Mouse (Mus musculus): ENCODE results near the gene Pld3. TPM values are rescaled to one million over a fixed set of nuclear protein-coding genes. Genes with fewer than 3 reads are reported as not detected.

The Pld3 gene
- polyA plus RNA-seq, 1 experiment from 2014 or later: 59.5 TPM

DNA sequence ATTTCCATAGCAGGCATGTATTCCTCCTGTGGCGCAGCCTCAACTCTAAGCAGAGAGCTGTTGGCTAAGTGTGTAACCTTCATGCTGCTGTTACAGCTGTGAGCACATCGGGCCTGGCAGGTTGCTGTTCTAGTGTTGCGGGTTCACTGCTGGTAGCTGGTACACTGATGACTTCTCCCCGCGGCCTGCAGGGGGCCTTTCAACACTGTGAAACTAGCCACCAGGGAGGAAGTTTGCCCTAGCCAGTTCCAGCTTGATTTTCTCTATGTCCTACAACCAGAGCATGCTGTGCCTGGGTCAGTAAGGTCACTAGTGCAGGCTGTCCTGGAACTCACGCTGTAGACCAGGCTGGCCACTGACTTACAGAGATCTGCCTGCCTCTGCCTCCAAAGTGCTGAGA, 23.9 kb upstream of the Pld3 start:
- H3K9ac ChIP-seq (ENCODE audit: low read depth, low read length): no peak overlapping the region
- ATAC-seq (replicated peaks; ENCODE audit: insufficient number of reproducible peaks, low FRiP score, low TSS enrichment): no peak
- no peaks in the 10 kb centered on the region for H3K4me1 ChIP-seq (ENCODE audit: control insufficient read depth, insufficient read depth, low read length)
- H3K27me3 ChIP-seq (ENCODE audit: control insufficient read depth, insufficient read depth, low read length): no peaks in the 10 kb centered on the region
- no peak overlapping the region for H3K4me3 ChIP-seq (ENCODE audit: low read depth, low read length)
- H3K36me3 ChIP-seq (ENCODE audit: control insufficient read depth, insufficient read depth, low read length): peaks cover 27% of the 10 kb centered on the region
- WGBS (ENCODE audit: insufficient replicate concordance): 65% methylated on average over 6 of the region's 6 CpGs
- no peak overlapping the region for H3K27ac ChIP-seq (ENCODE audit: low read depth, low read length)
- no peak overlapping the region for H3K4me2 ChIP-seq
- no peaks in the 10 kb centered on the region for H3K9me3 ChIP-seq (replicated peaks; ENCODE audit: control insufficient read depth, low read length)

DNA sequence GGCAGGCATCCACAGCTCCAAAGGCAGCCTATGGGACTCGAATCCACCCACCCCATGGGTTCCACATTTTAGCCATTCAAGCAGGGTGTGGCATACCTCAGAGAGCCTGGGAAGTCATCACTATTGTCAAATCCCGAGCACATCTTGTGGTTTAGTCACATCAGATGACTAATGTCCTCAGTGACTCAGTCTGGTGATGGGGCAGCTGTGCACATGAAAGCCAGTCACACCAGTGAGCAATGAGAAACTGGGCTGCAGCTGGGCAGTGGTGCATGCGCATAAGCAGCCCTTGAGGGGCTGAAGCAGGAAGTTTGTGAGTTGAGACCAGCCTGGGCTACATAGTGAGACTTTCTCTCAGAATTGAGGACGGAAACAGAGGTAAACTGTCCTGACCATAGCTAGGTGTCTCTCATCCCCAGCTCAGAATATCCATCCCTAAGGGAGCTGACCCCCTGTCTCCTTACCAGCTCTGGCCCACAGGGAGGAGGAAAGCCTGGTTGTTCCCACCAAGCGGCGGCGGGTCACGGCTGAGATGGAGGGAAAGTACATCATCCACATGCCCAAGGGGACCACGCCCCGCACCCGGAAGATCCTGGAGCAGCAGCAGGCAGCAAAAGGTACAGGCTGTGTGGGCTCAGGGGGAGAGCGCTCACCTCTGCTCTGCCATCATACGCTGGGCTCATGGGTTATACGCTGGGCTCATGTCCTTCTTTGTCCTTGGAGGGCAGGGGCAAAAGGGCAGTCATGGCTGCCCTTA, 21.3 kb upstream of the Pld3 start:
- WGBS (ENCODE audit: insufficient replicate concordance): 90% methylated on average over 14 of the region's 14 CpGs
- H3K36me3 ChIP-seq (ENCODE audit: control insufficient read depth, insufficient read depth, low read length): peaks cover 30% of the 10 kb centered on the region

DNA sequence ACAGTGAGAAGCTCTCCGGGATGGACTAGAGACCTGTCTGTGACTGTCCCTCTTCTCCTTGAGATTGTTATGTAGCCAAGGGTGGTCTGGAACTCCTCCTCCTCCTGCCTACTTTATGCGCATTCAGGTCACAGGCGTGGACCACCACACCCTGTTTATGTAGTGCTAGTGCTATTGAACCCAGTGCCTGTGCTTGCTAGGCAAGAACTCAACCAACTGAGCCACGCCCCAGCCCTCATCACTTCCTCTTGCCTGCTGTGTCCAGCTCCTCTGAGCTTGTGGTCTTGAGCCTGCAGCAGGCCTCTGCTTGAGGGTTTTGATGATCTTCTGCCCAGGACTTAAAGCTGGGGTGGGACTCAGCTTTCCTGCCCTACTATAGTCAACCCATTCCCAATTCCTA, 19.1 kb upstream of the Pld3 start:
- Histone ChIP-seq H3K27ac (ENCODE audit: low read depth, low read length) (no peak overlapping the region), H3K4me1 (ENCODE audit: control insufficient read depth, insufficient read depth, low read length) (no peaks in the 10 kb centered on the region), H3K36me3 (ENCODE audit: control insufficient read depth, insufficient read depth, low read length) (peaks cover 36% of the 10 kb centered on the region), H3K4me3 (ENCODE audit: low read depth, low read length) (no peak overlapping the region), H3K9ac (ENCODE audit: low read depth, low read length) (no peak overlapping the region), H3K4me2 (no peak overlapping the region), H3K9me3 (replicated peaks; ENCODE audit: control insufficient read depth, low read length) (no peaks in the 10 kb centered on the region), H3K27me3 (ENCODE audit: control insufficient read depth, insufficient read depth, low read length) (no peaks in the 10 kb centered on the region)
- ATAC-seq (replicated peaks; ENCODE audit: insufficient number of reproducible peaks, low FRiP score, low TSS enrichment): no peak
- 95% methylated on average over 4 of the region's 4 CpGs for WGBS (ENCODE audit: insufficient replicate concordance)

More for the DNA sequence above, 21.3 kb upstream of the Pld3 start:
- Histone ChIP-seq H3K4me3 (ENCODE audit: low read depth, low read length) (no peak overlapping the region), H3K27ac (ENCODE audit: low read depth, low read length) (no peak overlapping the region), H3K27me3 (ENCODE audit: control insufficient read depth, insufficient read depth, low read length) (no peaks in the 10 kb centered on the region), H3K9ac (ENCODE audit: low read depth, low read length) (no peak overlapping the region), H3K4me1 (ENCODE audit: control insufficient read depth, insufficient read depth, low read length) (no peaks in the 10 kb centered on the region), H3K4me2 (no peak overlapping the region), H3K9me3 (replicated peaks; ENCODE audit: control insufficient read depth, low read length) (no peaks in the 10 kb centered on the region)
- 0 out of 2 replicates have a peak, but pooled peaks have one; percentile 14 for ATAC-seq (replicated peaks; ENCODE audit: insufficient number of reproducible peaks, low FRiP score, low TSS enrichment)

DNA sequence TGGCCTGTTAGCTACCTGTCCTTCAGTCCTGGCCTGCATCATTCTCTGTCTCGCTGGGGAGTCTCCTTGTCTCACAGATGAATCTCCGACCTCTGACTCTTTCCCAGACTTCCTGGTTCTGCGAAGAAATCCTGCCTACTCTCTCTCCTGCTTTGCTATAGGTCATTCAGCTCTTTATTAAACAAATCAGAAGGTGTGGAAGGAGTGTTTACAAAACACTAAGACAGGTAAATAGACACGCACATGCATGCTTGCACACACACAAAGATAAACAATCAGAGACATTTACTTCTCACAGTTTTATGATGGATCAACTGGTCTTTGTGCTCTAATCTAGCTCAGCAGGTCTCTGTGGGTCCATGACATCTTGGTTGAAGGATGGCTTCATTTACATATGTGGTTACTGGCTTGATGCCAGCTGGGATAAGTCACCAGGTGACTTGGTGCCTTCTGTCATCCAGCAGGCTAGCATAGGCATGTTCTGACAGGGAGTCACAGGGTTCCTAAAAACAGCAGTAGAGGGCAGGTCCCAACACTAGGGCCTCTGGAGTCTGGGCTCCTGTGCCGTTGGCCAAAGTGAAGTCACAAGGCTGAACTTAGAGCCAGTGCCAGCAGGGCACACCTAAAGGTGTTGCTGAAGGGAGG, 16.7 kb upstream of the Pld3 start:
- H3K4me1 ChIP-seq (ENCODE audit: control insufficient read depth, insufficient read depth, low read length): no peaks in the 10 kb centered on the region
- no peak overlapping the region for H3K4me2 ChIP-seq
- H3K9me3 ChIP-seq (replicated peaks; ENCODE audit: control insufficient read depth, low read length): no peaks in the 10 kb centered on the region
- 87% methylated on average over 5 of the region's 5 CpGs for WGBS (ENCODE audit: insufficient replicate concordance)
- ATAC-seq (replicated peaks; ENCODE audit: insufficient number of reproducible peaks, low FRiP score, low TSS enrichment): no peak
- peaks cover 37% of the 10 kb centered on the region for H3K36me3 ChIP-seq (ENCODE audit: control insufficient read depth, insufficient read depth, low read length)
- H3K27ac ChIP-seq (ENCODE audit: low read depth, low read length): no peak overlapping the region
- H3K4me3 ChIP-seq (ENCODE audit: low read depth, low read length): no peak overlapping the region
- no peak overlapping the region for H3K9ac ChIP-seq (ENCODE audit: low read depth, low read length)
- no peaks in the 10 kb centered on the region for H3K27me3 ChIP-seq (ENCODE audit: control insufficient read depth, insufficient read depth, low read length)

DNA sequence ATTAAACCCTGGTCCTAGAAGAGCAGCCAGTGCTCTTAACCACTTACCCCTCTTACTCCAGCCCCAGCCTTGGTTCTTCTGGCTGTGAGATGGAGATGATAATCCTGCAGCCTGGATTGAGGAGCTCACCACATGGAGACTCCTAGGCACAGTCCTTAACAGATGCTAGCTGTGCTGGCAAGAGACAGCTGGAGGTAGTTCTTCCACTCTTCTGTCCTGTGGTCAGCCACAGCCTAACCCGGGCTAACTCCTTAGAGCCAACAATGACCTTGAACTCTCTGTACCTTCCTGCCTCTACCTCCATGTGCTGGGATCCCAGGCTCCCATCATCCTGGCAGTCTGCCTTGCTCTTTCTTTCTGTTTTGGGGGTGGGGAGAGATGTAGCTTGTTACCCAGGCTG, 8.0 kb upstream of the Pld3 start:
- H3K27ac ChIP-seq (ENCODE audit: low read depth, low read length): no peak overlapping the region
- no peak overlapping the region for H3K4me2 ChIP-seq
- H3K36me3 ChIP-seq (ENCODE audit: control insufficient read depth, insufficient read depth, low read length): peaks cover 21% of the 10 kb centered on the region
- 88% methylated on average over 1 of the region's 1 CpGs for WGBS (ENCODE audit: insufficient replicate concordance)
- no peaks in the 10 kb centered on the region for H3K9me3 ChIP-seq (replicated peaks; ENCODE audit: control insufficient read depth, low read length)
- H3K4me1 ChIP-seq (ENCODE audit: control insufficient read depth, insufficient read depth, low read length): peaks cover 8% of the 10 kb centered on the region
- H3K4me3 ChIP-seq (ENCODE audit: low read depth, low read length): no peak overlapping the region
- H3K9ac ChIP-seq (ENCODE audit: low read depth, low read length): no peak overlapping the region
- ATAC-seq (replicated peaks; ENCODE audit: insufficient number of reproducible peaks, low FRiP score, low TSS enrichment): no peak
- no peaks in the 10 kb centered on the region for H3K27me3 ChIP-seq (ENCODE audit: control insufficient read depth, insufficient read depth, low read length)

DNA sequence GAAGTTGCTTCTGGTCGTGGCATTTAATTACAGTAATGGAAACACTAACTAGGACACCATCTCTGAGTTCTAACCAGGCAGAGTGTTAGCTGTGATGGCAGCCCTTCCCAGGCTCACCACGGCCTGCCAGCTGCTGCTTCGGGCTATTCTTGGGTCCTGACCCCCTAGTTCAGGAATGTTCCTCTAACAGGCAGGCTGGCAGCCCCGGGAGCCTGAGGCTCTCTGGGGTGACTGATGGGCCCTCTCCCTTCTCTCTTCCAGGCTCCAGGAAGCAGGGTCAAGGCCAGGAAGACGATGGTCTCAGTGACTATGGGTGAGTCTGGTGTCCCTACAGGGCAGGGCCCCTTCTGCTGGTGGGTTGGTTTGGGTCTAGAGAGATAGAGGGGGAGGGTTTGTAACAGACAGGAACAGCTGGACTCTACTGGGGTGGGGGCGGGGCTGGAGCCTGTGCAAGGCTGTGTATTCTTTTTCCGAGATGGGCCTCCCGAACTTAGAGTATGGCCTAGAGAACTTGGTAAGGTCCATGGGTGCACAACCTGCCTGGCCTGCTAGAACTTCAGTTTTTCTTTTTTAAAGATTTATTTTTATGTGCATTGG, 7.4 kb upstream of the Pld3 start:
- WGBS (ENCODE audit: insufficient replicate concordance): 46% methylated on average over 8 of the region's 8 CpGs
- H3K36me3 ChIP-seq (ENCODE audit: control insufficient read depth, insufficient read depth, low read length): peaks cover 18% of the 10 kb centered on the region
- peak; percentile 39; the same call in 1 of the 2 replicates for ATAC-seq (replicated peaks; ENCODE audit: insufficient number of reproducible peaks, low FRiP score, low TSS enrichment)

DNA sequence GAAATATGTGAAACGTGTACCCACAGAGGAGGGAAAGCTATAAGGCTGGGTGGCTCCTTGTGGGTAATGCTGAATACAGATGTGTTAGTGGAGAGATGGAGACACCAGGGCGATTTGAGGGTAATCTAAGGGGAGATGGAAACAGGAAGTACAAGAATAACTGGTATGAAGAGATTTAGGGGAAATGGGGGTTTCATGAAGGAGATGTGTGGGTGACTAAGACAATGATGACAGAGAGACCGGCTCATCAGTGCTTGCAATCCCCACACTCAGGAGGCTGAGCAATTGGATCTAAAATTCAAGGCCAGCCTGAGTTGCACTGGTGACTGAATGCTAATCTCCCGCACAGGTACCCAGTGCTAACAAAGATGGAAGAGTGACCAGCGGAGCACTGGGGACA, 948 bp downstream of the Pld3 start:
- Histone ChIP-seq H3K4me3 (ENCODE audit: low read depth, low read length) (peak overlapping the region; percentile 77), H3K4me2 (peak overlapping the region; percentile 75), H3K36me3 (ENCODE audit: control insufficient read depth, insufficient read depth, low read length) (no peaks in the 10 kb centered on the region), H3K9ac (ENCODE audit: low read depth, low read length) (peak overlapping the region; percentile 67; the same call in 1 of the 2 replicates), H3K9me3 (replicated peaks; ENCODE audit: control insufficient read depth, low read length) (no peaks in the 10 kb centered on the region), H3K4me1 (ENCODE audit: control insufficient read depth, insufficient read depth, low read length) (peaks cover 7% of the 10 kb centered on the region), H3K27ac (ENCODE audit: low read depth, low read length) (0 out of 2 replicates have a peak overlapping the region, but pooled peaks have one; percentile 10), H3K27me3 (ENCODE audit: control insufficient read depth, insufficient read depth, low read length) (no peaks in the 10 kb centered on the region)
- no peak for ATAC-seq (replicated peaks; ENCODE audit: insufficient number of reproducible peaks, low FRiP score, low TSS enrichment)
- WGBS (ENCODE audit: insufficient replicate concordance): 51% methylated on average over 5 of the region's 5 CpGs

More for the DNA sequence above, 7.4 kb upstream of the Pld3 start:
- Histone ChIP-seq H3K4me2 (peak overlapping the region; percentile 37), H3K9ac (ENCODE audit: low read depth, low read length) (peak overlapping the region; percentile 46; the same call in 1 of the 2 replicates), H3K4me3 (ENCODE audit: low read depth, low read length) (peak overlapping the region; percentile 14), H3K27me3 (ENCODE audit: control insufficient read depth, insufficient read depth, low read length) (no peaks in the 10 kb centered on the region), H3K9me3 (replicated peaks; ENCODE audit: control insufficient read depth, low read length) (no peaks in the 10 kb centered on the region), H3K27ac (ENCODE audit: low read depth, low read length) (peak overlapping the region; percentile 65), H3K4me1 (ENCODE audit: control insufficient read depth, insufficient read depth, low read length) (peaks cover 8% of the 10 kb centered on the region)

DNA sequence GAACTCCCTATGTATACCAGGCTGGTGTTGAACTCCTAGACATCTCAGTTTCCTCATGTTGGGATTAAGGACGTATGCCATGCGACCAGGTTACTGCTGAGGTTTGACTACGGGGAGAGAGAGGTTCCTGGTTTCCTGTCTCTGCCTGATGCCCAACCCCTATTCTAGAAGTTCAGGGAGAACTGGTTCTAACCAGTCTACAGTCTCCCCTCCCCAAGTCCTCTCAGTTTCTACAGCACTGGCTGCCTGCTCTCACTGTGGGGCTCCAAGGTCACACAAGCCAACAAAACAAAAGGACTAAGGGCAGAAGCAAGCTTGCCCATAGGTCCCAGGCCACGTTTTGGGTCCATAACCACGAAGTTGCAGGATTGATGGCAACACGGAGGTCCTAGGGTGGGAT, 3.4 kb downstream of the Pld3 start:
- H3K9ac ChIP-seq (ENCODE audit: low read depth, low read length): no peak overlapping the region
- no peak overlapping the region for H3K4me3 ChIP-seq (ENCODE audit: low read depth, low read length)
- H3K27ac ChIP-seq (ENCODE audit: low read depth, low read length): no peak overlapping the region
- no peak for ATAC-seq (replicated peaks; ENCODE audit: insufficient number of reproducible peaks, low FRiP score, low TSS enrichment)
- H3K4me2 ChIP-seq: no peak overlapping the region
- H3K4me1 ChIP-seq (ENCODE audit: control insufficient read depth, insufficient read depth, low read length): peaks cover 7% of the 10 kb centered on the region
- no peaks in the 10 kb centered on the region for H3K27me3 ChIP-seq (ENCODE audit: control insufficient read depth, insufficient read depth, low read length)
- H3K9me3 ChIP-seq (replicated peaks; ENCODE audit: control insufficient read depth, low read length): no peaks in the 10 kb centered on the region
- WGBS (ENCODE audit: insufficient replicate concordance): 75% methylated on average over 6 of the region's 6 CpGs
- no peaks in the 10 kb centered on the region for H3K36me3 ChIP-seq (ENCODE audit: control insufficient read depth, insufficient read depth, low read length)
